Mouse (Mus musculus): ENCODE data around the gene Thbs2. TPM values are rescaled to one million over a fixed set of nuclear protein-coding genes. Genes with fewer than 3 reads are reported as not detected.

Gene Thbs2
- not detected for total RNA-seq (2023)

GRCm38 (mm10) chr17:14693994-14694374, at the start of gene Thbs2:
Gene Thbs2, minus strand, starts transcription at chr17:14694235.

Other genes with a start within 250 kb of the Thbs2 start
- gene Wdr27, start 248.9 kb upstream of the Thbs2 start, total RNA-seq (2023): not detected
- 10 to 100 TPM; 18.3 to 22.4 TPM for gene 1600012H06Rik, start 248.9 kb upstream of the Thbs2 start, total RNA-seq (2023)